Mouse (Mus musculus): ENCODE results near the gene Masp2.
A peak's percentile ranks its signal among the peaks of the same experiment; 100 is the strongest.

The Masp2 gene

GRCm38 (mm10) chr4:148602357-148603120 lies at the start of gene Masp2:
Gene Masp2, plus strand, starts transcription at chr4:148602554.
- ATAC-seq (ENCODE audit: low TSS enrichment): no peak

DNA sequence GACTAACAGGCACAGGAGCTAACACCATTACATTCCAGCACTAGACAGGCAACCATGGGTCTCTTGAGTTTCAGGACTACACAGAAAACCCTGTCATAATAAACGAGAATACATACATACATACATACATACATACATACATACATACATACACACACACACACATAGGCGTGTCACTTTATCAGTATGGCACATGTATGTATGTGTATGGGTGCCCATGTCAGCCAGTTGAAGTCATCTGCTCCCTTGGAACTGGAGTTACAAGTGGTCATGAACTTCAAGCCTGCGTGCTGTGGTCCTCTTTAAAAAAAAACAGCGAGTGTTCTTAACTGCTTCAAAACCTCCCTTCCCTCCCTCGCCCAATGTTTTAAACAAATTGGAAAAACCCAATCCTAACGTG lies 44.6 kb upstream of the Masp2 start:
- 0 out of 2 replicates have a peak, but pooled peaks have one; percentile 13 for ATAC-seq (ENCODE audit: low TSS enrichment)

DNA sequence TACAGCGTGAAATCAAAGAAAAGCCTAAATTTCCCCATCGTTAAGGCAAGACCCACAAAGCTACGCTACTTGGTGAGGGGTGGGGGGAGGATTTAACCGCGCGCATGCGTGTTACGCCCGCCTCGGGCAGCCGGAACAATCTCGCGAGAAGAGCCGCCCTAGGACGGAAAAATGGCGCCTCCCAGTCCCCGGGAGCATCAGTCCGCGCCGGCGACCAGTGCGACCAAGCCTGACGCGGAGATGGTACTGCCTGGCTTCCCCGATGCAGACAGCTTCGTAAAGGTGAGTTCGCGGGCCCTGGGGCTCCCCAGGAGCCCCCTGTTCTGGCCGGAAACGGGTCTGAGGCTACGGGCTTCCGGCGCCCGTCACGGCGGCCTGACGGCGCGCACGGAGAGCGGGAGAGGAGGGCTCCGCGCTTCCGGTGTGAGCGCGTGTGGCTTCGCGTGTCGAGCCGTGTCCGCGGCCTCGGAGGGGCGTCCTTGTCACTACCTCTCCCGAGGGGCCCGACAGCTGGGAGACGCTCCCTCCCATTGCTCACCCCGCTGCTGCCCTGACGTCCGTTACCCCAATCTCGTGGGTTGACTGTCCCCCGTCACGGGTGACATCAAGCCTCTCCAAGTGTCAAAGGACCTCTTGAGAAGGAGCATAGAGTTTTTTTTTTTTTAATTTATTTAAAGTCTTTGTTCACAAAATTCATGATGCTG lies 43.9 kb upstream of the Masp2 start, which contains the start of gene Exosc10:
Exosc10 (plus strand) TSS at position 133 of the 704 bp plus-strand sequence.
- ATAC-seq (ENCODE audit: low TSS enrichment): peak; percentile 98

DNA sequence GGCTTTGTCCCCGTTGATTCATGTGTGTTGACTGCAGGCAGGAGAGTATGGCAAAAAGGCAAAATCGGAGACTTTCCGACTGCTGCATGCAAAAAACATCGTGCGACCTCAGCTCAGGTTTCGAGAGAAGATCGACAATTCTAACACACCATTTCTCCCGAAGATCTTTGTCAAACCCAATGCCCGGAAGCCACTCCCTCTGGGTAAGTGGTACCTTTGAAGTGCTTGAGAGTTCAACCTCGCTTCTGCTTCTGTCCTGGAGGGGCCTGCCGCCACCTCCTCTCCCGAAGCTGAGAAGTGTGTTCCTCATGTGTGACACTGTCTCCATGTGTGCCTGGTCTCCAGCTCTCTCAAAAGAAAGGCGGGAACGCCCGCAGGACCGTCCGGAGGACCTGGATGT lies 39.7 kb upstream of the Masp2 start:
- no peak for ATAC-seq (ENCODE audit: low TSS enrichment)

GRCm38 (mm10) chr4:148563595-148563994 lies 38.8 kb upstream of the Masp2 start:
- no peak for ATAC-seq (ENCODE audit: low TSS enrichment)

DNA sequence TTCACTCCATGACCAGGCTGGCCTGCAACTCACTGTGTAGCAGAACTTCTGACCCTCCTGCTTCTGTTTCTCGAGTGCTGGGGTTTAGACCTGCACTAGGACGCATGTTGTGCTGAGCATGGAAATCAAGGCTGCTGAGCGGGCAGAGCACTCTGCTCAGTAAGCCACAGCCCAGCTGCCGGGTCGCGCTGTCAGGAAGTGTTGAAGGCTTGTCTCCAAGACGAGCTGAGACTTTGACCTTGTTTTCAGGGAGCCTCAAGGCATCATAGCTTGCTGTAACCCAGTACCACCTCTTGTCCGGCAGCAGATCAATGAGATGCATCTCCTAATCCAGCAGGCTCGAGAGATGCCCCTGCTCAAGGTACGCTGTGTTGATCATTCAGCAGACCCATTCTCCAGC lies 32.2 kb upstream of the Masp2 start:
- ATAC-seq (ENCODE audit: low TSS enrichment): no peak

DNA sequence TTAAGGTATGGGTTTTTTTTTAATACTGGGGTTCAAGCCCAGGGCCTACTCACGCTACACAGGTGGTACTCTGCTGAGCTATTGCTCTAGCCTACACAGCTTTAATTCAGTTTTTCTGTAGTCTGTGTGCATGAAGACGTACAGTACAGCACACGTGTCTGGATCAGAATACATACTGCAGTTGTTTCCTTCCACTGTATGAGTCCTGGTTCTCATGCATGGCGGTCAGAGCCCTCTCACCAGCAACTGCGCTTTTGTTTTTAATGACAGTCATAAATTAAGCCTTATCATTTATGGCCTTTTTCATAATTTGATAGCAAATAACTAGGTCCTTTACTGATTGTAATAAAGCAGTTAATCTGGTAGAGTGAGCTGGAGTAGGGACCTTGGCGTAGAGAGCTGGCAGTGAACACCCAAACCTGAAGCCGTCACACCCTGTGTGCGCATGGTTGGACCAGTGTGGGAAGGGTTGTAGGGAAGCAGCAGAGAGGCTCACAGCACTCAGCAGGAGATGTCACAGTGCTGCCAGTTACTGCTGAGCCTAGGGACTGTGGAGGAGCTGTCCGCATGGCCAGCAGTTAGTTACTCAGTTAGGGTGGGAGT lies 31.6 kb upstream of the Masp2 start:
- no peak for ATAC-seq (ENCODE audit: low TSS enrichment)

- no peak for ATAC-seq (ENCODE audit: low TSS enrichment)
Observed at GRCm38 (mm10) chr4:148573222-148573621, 29.1 kb upstream of the Masp2 start.

DNA sequence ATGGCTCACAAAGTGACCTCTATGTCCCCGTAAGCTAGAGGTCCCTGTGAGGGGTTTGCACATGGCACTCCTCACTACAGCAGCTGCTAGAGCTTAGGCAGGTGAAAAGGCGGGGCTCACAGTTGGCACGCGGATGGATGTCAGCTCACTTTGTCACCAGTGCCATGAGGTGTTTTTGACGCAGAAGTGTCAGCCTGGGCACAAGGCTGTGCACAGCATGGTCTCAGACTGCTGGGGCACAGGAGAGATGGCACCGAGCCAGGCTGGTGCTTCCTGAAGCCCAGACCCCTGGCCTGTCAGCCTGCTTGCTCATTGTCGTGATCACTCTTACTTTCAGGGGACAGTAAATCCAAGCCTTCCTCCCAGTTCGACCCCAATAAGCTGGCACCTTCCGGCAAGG lies 21.6 kb upstream of the Masp2 start:
- ATAC-seq (ENCODE audit: low TSS enrichment): no peak

- no peak for ATAC-seq (ENCODE audit: low TSS enrichment)
Observed at GRCm38 (mm10) chr4:148581422-148581821, 20.9 kb upstream of the Masp2 start.

GRCm38 (mm10) chr4:148583257-148583656 lies 19.1 kb upstream of the Masp2 start:
- ATAC-seq (ENCODE audit: low TSS enrichment): no peak

DNA sequence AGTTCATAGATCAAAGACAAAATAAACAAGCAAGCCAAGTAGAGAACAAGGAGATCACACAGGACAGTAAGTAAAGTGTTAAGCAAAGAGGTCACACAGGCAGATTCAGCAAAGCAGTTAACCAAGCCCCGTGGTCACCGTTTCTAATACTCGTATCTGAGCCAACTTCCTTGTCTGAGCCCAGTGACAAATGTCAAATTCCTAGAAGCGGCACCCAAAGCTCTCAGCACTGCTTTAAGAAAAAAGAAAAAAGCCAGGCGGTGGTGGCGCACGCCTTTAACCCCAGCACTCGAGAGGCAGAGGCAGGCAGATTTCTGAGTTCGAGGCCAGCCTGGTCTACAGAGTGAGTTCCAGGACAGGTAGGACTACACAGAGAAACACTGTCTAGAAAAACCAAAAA lies 15.7 kb upstream of the Masp2 start:
- ATAC-seq (ENCODE audit: low TSS enrichment): no peak

DNA sequence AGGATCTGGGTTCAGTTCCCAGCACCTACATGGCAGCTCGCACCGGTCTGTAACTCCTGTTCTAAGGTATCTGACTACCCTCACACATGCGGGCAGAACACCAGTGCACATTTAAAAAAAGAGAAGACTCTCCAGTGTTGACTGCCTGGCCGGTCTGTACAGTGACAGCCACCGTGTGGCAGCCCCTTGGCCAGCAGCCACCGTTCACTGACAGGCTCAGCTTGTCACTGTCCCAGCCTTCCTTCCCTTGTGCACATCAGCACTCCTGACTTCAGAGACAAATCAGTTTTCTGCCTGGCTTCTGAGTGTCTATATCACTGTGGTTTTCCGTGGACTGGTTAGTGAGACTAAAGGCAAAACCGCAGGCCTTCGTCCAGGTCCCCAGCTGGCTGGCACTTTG lies 13.6 kb upstream of the Masp2 start:
- no peak for ATAC-seq (ENCODE audit: low TSS enrichment)

- no peak for ATAC-seq (ENCODE audit: low TSS enrichment)
Observed at GRCm38 (mm10) chr4:148589565-148589964, 12.8 kb upstream of the Masp2 start.

- ATAC-seq (ENCODE audit: low TSS enrichment): peak; percentile 17; the same call in 1 of the 2 replicates
Observed at GRCm38 (mm10) chr4:148590421-148591170, 11.8 kb upstream of the Masp2 start.

GRCm38 (mm10) chr4:148591171-148591630 lies 11.2 kb upstream of the Masp2 start, which contains the start of gene Srm:
Gene Srm, plus strand, starts transcription at chr4:148591503.
- peak; percentile 97 for ATAC-seq (ENCODE audit: low TSS enrichment)

- ATAC-seq (ENCODE audit: low TSS enrichment): peak; percentile 18; the same call in 1 of the 2 replicates
Observed at GRCm38 (mm10) chr4:148591637-148592380, 10.5 kb upstream of the Masp2 start.

GRCm38 (mm10) chr4:148593996-148594395 lies 8.4 kb upstream of the Masp2 start:
- no peak for ATAC-seq (ENCODE audit: low TSS enrichment)

- no peak for ATAC-seq (ENCODE audit: low TSS enrichment)
Observed at GRCm38 (mm10) chr4:148595916-148596315, 6.4 kb upstream of the Masp2 start.

DNA sequence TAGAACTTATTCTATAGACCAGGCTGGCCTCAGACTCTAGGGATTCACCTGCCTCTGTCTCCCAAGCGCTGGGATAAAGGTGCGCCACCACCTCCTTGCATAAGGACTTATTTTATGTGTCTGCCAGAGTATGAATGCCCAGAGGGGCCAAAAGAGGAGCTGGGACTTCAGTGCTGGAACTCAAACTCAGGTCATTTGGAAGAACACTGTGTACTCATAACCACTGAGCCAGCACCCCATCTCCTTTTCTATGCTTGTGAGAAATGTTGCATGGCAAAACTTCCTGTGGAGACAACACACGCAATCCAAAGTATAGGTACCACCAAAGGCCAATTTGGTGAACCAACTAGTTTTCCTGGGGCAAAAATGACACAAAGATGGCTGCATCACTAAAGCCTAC lies 5.6 kb upstream of the Masp2 start:
- no peak for ATAC-seq (ENCODE audit: low TSS enrichment)

DNA sequence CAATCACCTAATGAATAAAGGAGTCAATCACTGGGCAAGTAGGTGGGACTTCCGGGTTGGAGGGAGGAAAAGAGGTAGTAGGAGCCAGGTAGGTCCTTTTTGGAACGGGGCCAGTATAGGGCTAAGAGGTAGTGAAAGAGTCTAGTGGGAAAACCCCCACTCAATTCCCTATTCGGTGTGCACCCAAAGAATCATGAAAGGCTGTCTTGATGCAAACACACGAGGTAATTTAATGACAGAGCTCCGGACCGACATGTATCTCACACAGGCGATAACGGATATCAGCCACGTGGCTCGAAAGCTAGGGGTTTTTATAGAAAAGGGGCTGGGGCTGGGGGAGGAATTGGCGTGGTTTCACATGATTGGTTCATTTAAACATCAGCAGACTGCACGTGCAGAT lies 3.5 kb upstream of the Masp2 start:
- ATAC-seq (ENCODE audit: low TSS enrichment): no peak

Measured in frontal cortex, adult (tissue).